Mouse (Mus musculus): ENCODE data around the gene Wdr53. TPM values are rescaled to one million over a fixed set of nuclear protein-coding genes. Genes with fewer than 3 reads are reported as not detected.
A peak's percentile ranks its signal among the peaks of the same experiment; 100 is the strongest.
"Not testable (repeated sequence)": the region's sequence is repeated elsewhere in the genome, so short reads cannot be mapped to it uniquely, and the experiment has no call there.

Wdr53 gene
- total and polyA plus RNA-seq, 3 experiments = 3.3 to 7.6 (median 7.6) TPM

DNA sequence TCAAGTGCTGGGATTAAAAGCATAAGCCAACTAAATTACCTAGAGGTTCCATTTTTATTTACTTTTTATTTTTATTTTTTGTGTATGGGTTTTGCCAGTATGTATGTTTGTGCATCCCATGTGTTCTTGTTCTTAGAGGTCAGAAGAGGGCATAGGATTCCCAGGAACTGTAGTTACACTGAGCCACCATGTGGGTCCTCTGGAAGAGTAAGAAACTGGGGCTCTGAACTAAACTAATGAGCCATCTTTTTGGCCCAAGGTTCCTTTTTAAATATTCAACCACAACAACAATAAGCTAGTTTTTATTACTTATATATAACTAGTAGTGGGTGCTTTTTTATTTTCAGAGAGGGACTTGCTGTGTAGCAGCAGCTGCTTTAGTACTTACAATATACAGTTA lies 35.6 kb downstream of the Wdr53 start:
- Histone ChIP-seq H3K4me1 (ENCODE audit: control insufficient read depth, insufficient read depth, low read length) (peaks cover 2% of the 10 kb centered on the region), H3K27ac (no peak overlapping the region), H3K36me3 (ENCODE audit: control insufficient read depth, insufficient read depth, low read length) (peaks cover 12% of the 10 kb centered on the region), H3K4me3 (no peak overlapping the region), H3K27me3 (ENCODE audit: control insufficient read depth, insufficient read depth, low read length) (no peaks in the 10 kb centered on the region), H3K9ac (ENCODE audit: low read depth, low read length) (no peak overlapping the region), H3K79me2 (replicated peaks; ENCODE audit: control insufficient read depth, insufficient read depth, low read length) (peaks cover 2% of the 10 kb centered on the region; the same call in 1 of the 2 replicates)
- no peak for TF ChIP-seq POLR2A (IDR thresholded peaks at IDR 0.05; ENCODE audit: insufficient read depth, low read depth, low read length)
- no peak for TF ChIP-seq CTCF (IDR thresholded peaks at IDR 0.05)
- TF ChIP-seq EP300 (IDR thresholded peaks at IDR 0.05; ENCODE audit: insufficient read depth, low read depth, low read length) = no peak
- intact Hi-C loops (cut with DNase I) = no loop called here
- no peak for DNase-seq

DNA sequence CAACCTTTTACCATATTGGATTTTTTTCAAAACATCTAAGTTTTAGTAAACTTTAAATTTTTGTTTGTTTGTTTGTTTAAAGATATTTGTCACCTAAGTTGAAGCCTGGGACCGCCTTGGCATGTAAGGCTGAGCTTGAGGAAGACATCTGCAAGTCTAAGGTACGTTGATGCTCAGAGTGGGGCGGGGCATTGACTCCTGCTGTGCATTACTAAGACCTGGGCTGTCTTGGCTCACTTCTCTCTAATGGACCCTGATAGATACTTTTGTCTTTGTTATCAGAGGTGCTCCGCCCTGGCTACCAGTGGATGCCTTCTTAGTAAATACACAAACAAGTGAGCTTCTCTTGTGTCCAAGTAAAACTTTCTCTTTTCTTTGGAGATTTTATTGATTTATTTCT lies 44.8 kb downstream of the Wdr53 start:
- Histone ChIP-seq H3K36me3 (ENCODE audit: control insufficient read depth, insufficient read depth, low read length) (no peaks in the 10 kb centered on the region), H3K9ac (ENCODE audit: low read depth, low read length) (no peak overlapping the region), H3K27ac (no peak overlapping the region), H3K4me3 (no peak overlapping the region), H3K27me3 (ENCODE audit: control insufficient read depth, insufficient read depth, low read length) (no peaks in the 10 kb centered on the region), H3K79me2 (replicated peaks; ENCODE audit: control insufficient read depth, insufficient read depth, low read length) (no peaks in the 10 kb centered on the region), H3K4me1 (ENCODE audit: control insufficient read depth, insufficient read depth, low read length) (no peaks in the 10 kb centered on the region)
- DNase-seq = no peak
- intact Hi-C loops (cut with DNase I) = no loop called here
- no peak for TF ChIP-seq EP300 (IDR thresholded peaks at IDR 0.05; ENCODE audit: insufficient read depth, low read depth, low read length)
- no peak for TF ChIP-seq CTCF (IDR thresholded peaks at IDR 0.05)
- no peak for TF ChIP-seq POLR2A (IDR thresholded peaks at IDR 0.05; ENCODE audit: insufficient read depth, low read depth, low read length)
- 98% methylated on average over 4 of the region's 4 CpGs for WGBS

DNA sequence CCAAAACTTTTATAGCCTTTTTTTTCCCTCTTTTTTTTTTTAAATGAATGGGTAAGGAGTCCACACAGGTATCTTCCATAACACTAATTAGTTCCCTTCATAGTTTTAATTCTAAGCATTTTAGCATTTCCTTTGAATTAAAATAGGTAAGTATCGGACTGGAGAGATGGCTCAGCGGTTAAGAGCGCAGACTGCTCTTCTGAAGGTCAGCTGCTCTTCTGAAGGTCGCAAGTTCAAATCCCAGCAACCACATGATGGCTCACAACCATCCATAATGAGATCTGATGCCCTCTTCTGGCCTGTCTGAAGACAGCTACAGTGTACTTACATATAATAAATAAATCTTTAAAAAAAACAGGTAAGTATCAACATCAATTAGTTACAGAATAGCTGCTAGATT lies 52.6 kb downstream of the Wdr53 start:
- H3K27me3 ChIP-seq (ENCODE audit: control insufficient read depth, insufficient read depth, low read length); H3K9ac ChIP-seq (ENCODE audit: low read depth, low read length); H3K27ac ChIP-seq; H3K4me3 ChIP-seq; H3K79me2 ChIP-seq (replicated peaks; ENCODE audit: control insufficient read depth, insufficient read depth, low read length); H3K4me1 ChIP-seq (ENCODE audit: control insufficient read depth, insufficient read depth, low read length); DNase-seq; H3K36me3 ChIP-seq (ENCODE audit: control insufficient read depth, insufficient read depth, low read length); intact Hi-C loops (cut with DNase I): not testable (repeated sequence)
- TF ChIP-seq CTCF (IDR thresholded peaks at IDR 0.05) = peak; percentile 24; the same call in 1 of the 2 replicates
- WGBS = 96% methylated on average over 4 of the region's 4 CpGs

DNA sequence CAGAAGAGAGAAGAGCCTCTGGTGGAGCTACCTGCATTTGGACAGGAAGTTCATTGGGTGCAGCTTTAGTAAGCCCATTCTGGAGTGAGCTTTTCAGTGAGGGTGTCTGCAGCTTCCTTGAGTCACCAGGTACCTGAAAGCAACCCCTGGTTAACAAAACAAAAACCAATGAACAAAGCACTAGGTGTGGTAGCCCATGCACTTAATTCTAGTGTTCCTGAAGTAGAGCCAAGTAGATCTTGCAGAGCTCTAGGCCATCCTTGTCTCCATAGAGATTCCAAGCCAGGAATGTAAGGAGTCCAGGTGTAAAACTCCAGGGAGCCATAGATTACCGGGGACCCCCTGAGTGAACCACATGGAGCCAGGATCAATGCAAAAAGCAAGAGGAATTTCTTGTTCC lies 56.0 kb downstream of the Wdr53 start:
- no peak overlapping the region for H3K27ac ChIP-seq
- WGBS = 82% methylated on average over 1 of the region's 1 CpGs
- H3K9ac ChIP-seq (ENCODE audit: low read depth, low read length) = no peak overlapping the region
- no peak for DNase-seq
- TF ChIP-seq CTCF (IDR thresholded peaks at IDR 0.05) = no peak
- TF ChIP-seq POLR2A (IDR thresholded peaks at IDR 0.05; ENCODE audit: insufficient read depth, low read depth, low read length) = no peak
- no peak for TF ChIP-seq EP300 (IDR thresholded peaks at IDR 0.05; ENCODE audit: insufficient read depth, low read depth, low read length)
- intact Hi-C loops (cut with DNase I) = no loop called here
- H3K79me2 ChIP-seq (replicated peaks; ENCODE audit: control insufficient read depth, insufficient read depth, low read length) = no peaks in the 10 kb centered on the region
- no peaks in the 10 kb centered on the region for H3K4me1 ChIP-seq (ENCODE audit: control insufficient read depth, insufficient read depth, low read length)
- no peaks in the 10 kb centered on the region for H3K27me3 ChIP-seq (ENCODE audit: control insufficient read depth, insufficient read depth, low read length)
- no peaks in the 10 kb centered on the region for H3K36me3 ChIP-seq (ENCODE audit: control insufficient read depth, insufficient read depth, low read length)
- no peak overlapping the region for H3K4me3 ChIP-seq

DNA sequence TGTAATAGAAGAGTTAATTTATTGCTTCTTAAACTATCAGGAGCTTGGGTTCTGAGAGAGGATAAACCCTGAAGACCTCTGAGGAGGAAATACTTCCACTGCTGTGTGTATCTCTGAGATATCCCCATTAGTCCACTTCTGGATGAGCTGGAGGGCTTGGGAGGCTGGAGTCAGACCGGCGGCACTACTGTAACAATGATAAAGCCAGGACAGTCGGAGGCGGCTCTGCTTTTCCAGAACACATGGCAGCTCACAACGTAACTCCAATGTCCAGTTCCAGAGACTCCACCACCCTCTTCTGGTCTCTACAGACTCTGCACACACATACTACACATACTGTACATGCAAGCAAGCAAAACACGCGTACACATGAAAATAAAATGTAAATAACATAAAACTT lies 56.9 kb downstream of the Wdr53 start:
- Histone ChIP-seq H3K36me3 (ENCODE audit: control insufficient read depth, insufficient read depth, low read length) (no peaks in the 10 kb centered on the region), H3K4me1 (ENCODE audit: control insufficient read depth, insufficient read depth, low read length) (no peaks in the 10 kb centered on the region), H3K79me2 (replicated peaks; ENCODE audit: control insufficient read depth, insufficient read depth, low read length) (no peaks in the 10 kb centered on the region), H3K9ac (ENCODE audit: low read depth, low read length) (no peak overlapping the region), H3K27me3 (ENCODE audit: control insufficient read depth, insufficient read depth, low read length) (no peaks in the 10 kb centered on the region), H3K4me3 (no peak overlapping the region), H3K27ac (no peak overlapping the region)
- intact Hi-C loops (cut with DNase I) = no loop called here
- no peak for TF ChIP-seq POLR2A (IDR thresholded peaks at IDR 0.05; ENCODE audit: insufficient read depth, low read depth, low read length)
- TF ChIP-seq EP300 (IDR thresholded peaks at IDR 0.05; ENCODE audit: insufficient read depth, low read depth, low read length) = no peak
- TF ChIP-seq CTCF (IDR thresholded peaks at IDR 0.05) = no peak
- WGBS = 89% methylated on average over 7 of the region's 7 CpGs
- DNase-seq = no peak

Small RNA genes lying within 50 kb of the gene (microRNA-seq; reads per million reads assigned to microRNA genes)
- 0 reads per million in 2 experiments for gene Mir1946a

Other genes starting within 250 kb of the Wdr53 start
- 10 to 100 TPM; 10.5 to 12.8 TPM for gene Senp5, start 243.9 kb upstream of the Wdr53 start, total RNA-seq (2021)
- gene Senp5, start 243.9 kb upstream of the Wdr53 start, polyA plus RNA-seq (2012; rRNA removed) = 3.5 and 6.8 TPM in 2 replicates
- 10 to 100 TPM; 26.3 to 27.3 TPM for gene Pak2, start 167.9 kb upstream of the Wdr53 start, total RNA-seq (2021)
- gene Pak2, start 167.9 kb upstream of the Wdr53 start, polyA plus RNA-seq (2012; rRNA removed) = 9.6 and 15.3 TPM in 2 replicates
- 10 to 100 TPM; 21.0 to 21.2 TPM for gene Pigx, start 147.5 kb upstream of the Wdr53 start, total RNA-seq (2021)
- gene Pigx, start 147.5 kb upstream of the Wdr53 start, polyA plus RNA-seq (2012; rRNA removed) = 12.4 and 23.2 TPM in 2 replicates
- gene Cep19, start 147.4 kb upstream of the Wdr53 start, total RNA-seq (2021) = 1 to 10 TPM; 8.6 to 9.8 TPM
- 8.8 and 9.7 TPM in 2 replicates for gene Cep19, start 147.4 kb upstream of the Wdr53 start, polyA plus RNA-seq (2012; rRNA removed)
- 1 to 10 TPM; 3.9 to 4.7 TPM for gene Nrros, start 81.6 kb upstream of the Wdr53 start, total RNA-seq (2021)
- 9.1 and 9.5 TPM in 2 replicates for gene Nrros, start 81.6 kb upstream of the Wdr53 start, polyA plus RNA-seq (2012; rRNA removed)
- gene Bex6, start 67.4 kb upstream of the Wdr53 start, total RNA-seq (2021) = not detected
- gene Bex6, start 67.4 kb upstream of the Wdr53 start, polyA plus RNA-seq (2012; rRNA removed) = not detected in 2 replicates
- 10 to 100 TPM; 10.8 to 13.5 TPM for gene Fbxo45, start 69 bp upstream of the Wdr53 start, total RNA-seq (2021)
- 3.3 and 6.2 TPM in 2 replicates for gene Fbxo45, start 69 bp upstream of the Wdr53 start, polyA plus RNA-seq (2012; rRNA removed)
- gene Smco1, start 24.2 kb downstream of the Wdr53 start, total RNA-seq (2021) = 10 to 100 TPM; 25.2 to 29.6 TPM
- gene Smco1, start 24.2 kb downstream of the Wdr53 start, polyA plus RNA-seq (2012; rRNA removed) = 10.9 and 23.4 TPM in 2 replicates
- 10 to 100 TPM; 12.2 to 14.0 TPM for gene Rnf168, start 30.2 kb downstream of the Wdr53 start, total RNA-seq (2021)
- gene Rnf168, start 30.2 kb downstream of the Wdr53 start, polyA plus RNA-seq (2012; rRNA removed) = 4.6 and 9.6 TPM in 2 replicates
- 10 to 100 TPM; 23.6 to 26.8 TPM for gene Ubxn7, start 85.0 kb downstream of the Wdr53 start, total RNA-seq (2021)
- gene Ubxn7, start 85.0 kb downstream of the Wdr53 start, polyA plus RNA-seq (2012; rRNA removed) = 4.8 and 8.3 TPM in 2 replicates
- gene Tm4sf19, start 153.3 kb downstream of the Wdr53 start, total RNA-seq (2021) = not detected
- 0.12 TPM in 2 replicates for gene Tm4sf19, start 153.3 kb downstream of the Wdr53 start, polyA plus RNA-seq (2012; rRNA removed)
- gene Tctex1d2, start 172.5 kb downstream of the Wdr53 start, total RNA-seq (2021) = 1 to 10 TPM; 6.2 to 6.8 TPM
- gene Tctex1d2, start 172.5 kb downstream of the Wdr53 start, polyA plus RNA-seq (2012; rRNA removed) = 6.2 and 8.7 TPM in 2 replicates
- gene Pcyt1a, start 183.7 kb downstream of the Wdr53 start, total RNA-seq (2021) = 100 to 1,000 TPM; 110 to 133 TPM
- gene Pcyt1a, start 183.7 kb downstream of the Wdr53 start, polyA plus RNA-seq (2012; rRNA removed) = 44.3 and 70.5 TPM in 2 replicates
- under 1 TPM; 0.55 to 0.63 TPM for gene Slc51a, start 240.7 kb downstream of the Wdr53 start, total RNA-seq (2021)
- gene Slc51a, start 240.7 kb downstream of the Wdr53 start, polyA plus RNA-seq (2012; rRNA removed) = 0.64 and 1.1 TPM in 2 replicates
- gene Zdhhc19, start 249.0 kb downstream of the Wdr53 start, total RNA-seq (2021) = not detected
- gene Zdhhc19, start 249.0 kb downstream of the Wdr53 start, polyA plus RNA-seq (2012; rRNA removed) = not detected in 2 replicates